ENCODE assay signal across 12 mouse cellular contexts in genomic region chr2:26280594-26280993, GRCm38 (mm10). TPM values are rescaled to one million over a fixed set of nuclear protein-coding genes. Genes with fewer than 3 reads are reported as not detected.
"Had no signal": no experiment of that assay in that cellular context is flagged by ENCODE, and none has a peak within 500 bp of the region (broad histone marks: within the 10 kb centered on the region; RNA-seq: fewer than 3 reads in every experiment).

No protein-coding gene starts in this region.

- H3K9me3 ChIP-seq: limb, embryonic 15.5 days; liver, embryonic 12.5 days; neural tube, embryonic 13.5 days had no signal

- H3K27ac ChIP-seq: left cerebral cortex, adult 2 months; limb, embryonic 15.5 days; liver, embryonic 12.5 days; neural tube, embryonic 13.5 days had no signal

- H3K4me1 ChIP-seq: liver, embryonic 12.5 days had no signal

- H3K9ac ChIP-seq: limb, embryonic 15.5 days; liver, embryonic 12.5 days; lung, embryonic 14.5 days; neural tube, embryonic 13.5 days had no signal

- H3K36me3 ChIP-seq: limb, embryonic 15.5 days; liver, embryonic 12.5 days; neural tube, embryonic 13.5 days had no signal

- H3K4me2 ChIP-seq: limb, embryonic 15.5 days; liver, embryonic 12.5 days; lung, embryonic 14.5 days; midbrain, embryonic 11.5 days; neural tube, embryonic 13.5 days had no signal

- H3K27me3 ChIP-seq: limb, embryonic 15.5 days had no signal

- H3K4me3 ChIP-seq: left cerebral cortex, adult 2 months; limb, embryonic 15.5 days; liver, embryonic 12.5 days; neural tube, embryonic 13.5 days had no signal

- ATAC-seq: liver, embryonic 12.5 days; midbrain, embryonic 16.5 days had no signal

- DNase-seq: lung, embryonic 14.5 days; right cerebral cortex, postnatal 14 days; thymus, adult 2 months; thymus, postnatal 25 days had no signal

RNA-seq across cellular contexts. Expression of gene Ccdc187, which starts 13.8 kb away (rescaled TPM):
- total RNA-seq: megakaryocyte, adult 5-6 weeks had no signal
- polyA plus RNA-seq: limb, embryonic 11.5 days had no signal
